Comparison of ENCODE assay signal across 1 mouse cellular context in the genomic region with DNA sequence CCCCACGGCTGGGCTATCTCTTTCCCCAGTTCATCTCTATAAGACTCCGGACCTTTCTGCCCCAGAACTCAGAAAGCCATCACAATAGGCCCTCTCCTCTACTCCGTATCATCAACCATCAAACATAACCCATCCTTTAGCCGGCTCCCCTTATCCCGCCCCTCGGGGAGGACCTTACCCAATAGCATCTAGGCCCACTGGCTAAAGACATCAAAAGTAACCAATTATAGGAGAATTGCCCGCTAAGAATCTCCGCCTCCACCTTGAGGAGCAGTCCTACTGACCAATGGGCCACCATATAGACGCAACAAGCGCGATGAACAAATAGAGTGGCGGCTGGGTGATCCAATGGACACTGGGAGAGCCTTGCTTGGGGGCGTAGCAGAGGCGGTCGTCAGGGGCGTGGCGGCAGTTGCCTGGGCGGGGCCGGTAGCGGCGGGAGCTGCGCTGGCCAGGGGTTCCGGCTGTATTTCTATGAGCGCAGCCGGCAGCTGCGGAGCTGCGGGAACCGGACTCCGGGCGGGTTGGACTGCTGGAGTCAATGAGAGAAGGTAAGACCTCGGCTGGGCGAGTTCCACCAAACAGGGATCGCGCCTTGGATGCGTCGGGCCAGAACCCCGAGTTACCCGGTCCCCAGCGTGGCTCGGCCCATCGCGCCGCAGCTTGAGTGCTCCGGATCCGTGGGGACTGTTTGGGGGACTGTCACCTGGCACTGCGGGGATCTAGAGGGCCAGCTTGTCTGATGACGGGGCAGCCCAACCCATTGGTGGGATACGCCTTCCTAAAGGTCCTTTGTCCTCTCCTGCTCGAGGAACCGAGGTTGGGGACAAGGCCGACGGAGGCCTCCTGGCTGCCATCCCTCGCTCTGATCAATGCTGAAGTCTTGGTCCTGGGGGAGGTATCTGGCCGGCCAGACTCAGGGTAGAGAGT.
A peak's percentile ranks its signal among the peaks of the same experiment; 100 is the strongest.
TF ChIP-seq lines count a peak whose summit lies in the region.

A gene (plus strand): TSS at position 411 of the 930 bp plus-strand sequence.

TF ChIP-seq in CH12.LX, 34 proteins besides CTCF, POLR2A, EP300 and RAD21 (continued from another document):
- TF ChIP-seq KAT2A (IDR thresholded peaks at IDR 0.05; ENCODE audit: insufficient replicate concordance, low read length), result peak; percentile 91
- TF ChIP-seq POLR2AphosphoS2 (IDR thresholded peaks at IDR 0.05; ENCODE audit: low read depth, low read length), result 0 out of 2 replicates have a peak, but pooled peaks have one; percentile 18
- TF ChIP-seq ZMIZ1 (IDR thresholded peaks at IDR 0.05; ENCODE audit: low read depth, low read length), result 0 out of 2 replicates have a peak, but pooled peaks have one; percentile 77
- TF ChIP-seq NELFE (IDR thresholded peaks at IDR 0.05; ENCODE audit: low read depth, low read length), result 0 out of 2 replicates have a peak, but pooled peaks have one; percentile 59
- no peak for TF ChIP-seq JUN (IDR thresholded peaks at IDR 0.05; ENCODE audit: insufficient read depth, low read depth, low read length)
- TF ChIP-seq MAFK (IDR thresholded peaks at IDR 0.05; ENCODE audit: insufficient replicate concordance, low read length), result no peak
- no peak for TF ChIP-seq ZNF384 (IDR thresholded peaks at IDR 0.05; ENCODE audit: low read depth, low read length)
- TF ChIP-seq ZC3H11A (IDR thresholded peaks at IDR 0.05; ENCODE audit: low read depth, low read length), result no peak
- TF ChIP-seq ZKSCAN1 (IDR thresholded peaks at IDR 0.05; ENCODE audit: borderline replicate concordance, low read depth, low read length), result no peak
- no peak for TF ChIP-seq CHD1 (IDR thresholded peaks at IDR 0.05; ENCODE audit: low read depth, low read length)
- TF ChIP-seq SIN3A (IDR thresholded peaks at IDR 0.05; ENCODE audit: low read length), result peak; percentile 74; the same call in 1 of the 2 replicates
- no peak for TF ChIP-seq MAZ (IDR thresholded peaks at IDR 0.05; ENCODE audit: low read depth, low read length)
- TF ChIP-seq JUND (conservative IDR thresholded peaks at IDR 0.05; ENCODE audit: low read depth, low read length), result no peak; the same call in 1 of the 2 replicates
- no peak; the same call in 1 of the 2 replicates for TF ChIP-seq UBTF (IDR thresholded peaks at IDR 0.05; ENCODE audit: low read depth, low read length)
- no peak for TF ChIP-seq E2F4 (IDR thresholded peaks at IDR 0.05; ENCODE audit: insufficient replicate concordance, low read depth, low read length)
- peak; percentile 62 for TF ChIP-seq NRF1 (IDR thresholded peaks at IDR 0.05; ENCODE audit: low read depth, low read length)
- TF ChIP-seq USF1 (IDR thresholded peaks at IDR 0.05; ENCODE audit: low read depth, low read length), result no peak
- TF ChIP-seq MAX (IDR thresholded peaks at IDR 0.05; ENCODE audit: low read length), result no peak
- no peak for TF ChIP-seq MEF2A (IDR thresholded peaks at IDR 0.05; ENCODE audit: borderline replicate concordance, low read depth, low read length)
- TF ChIP-seq MXI1 (IDR thresholded peaks at IDR 0.05; ENCODE audit: low read depth, low read length), result peak; percentile 53
- TF ChIP-seq MYC (IDR thresholded peaks at IDR 0.05; ENCODE audit: low read depth, low read length), result no peak
- no peak for TF ChIP-seq PAX5 (IDR thresholded peaks at IDR 0.05; ENCODE audit: low read length)
- TF ChIP-seq IRF4 (IDR thresholded peaks at IDR 0.05; ENCODE audit: low read depth, low read length), result peak; percentile 33; the same call in 1 of the 2 replicates
